Mouse (Mus musculus) testis, adult 2 months (tissue): ENCODE measurements at regions not wholly inside any gene's neighbourhood (a gene's known extent, or its start where the extent isn't known, plus 50 kb on each side); places are given as distances from the start of the nearest gene placed in this dataset.

Source experiments
- H3K27ac ChIP-seq: fragments of 200-500 bp; 2 replicates; pipeline ENCODE4 v1.5.1; 2012; ENCODE audit warnings: low read depth, low read length; ENCODE audit not compliant: control insufficient read depth, insufficient read depth
- H3K27me3 ChIP-seq: fragments of 200-500 bp; 2 replicates; pipeline ENCODE4 v1.6.1; 2012; ENCODE audit warnings: mild to moderate bottlenecking, low read length, moderate library complexity; ENCODE audit not compliant: control insufficient read depth, insufficient read depth
- H3K36me3 ChIP-seq: fragments of 200-500 bp; 2 replicates; pipeline ENCODE4 v1.6.1; 2012; ENCODE audit warnings: mild to moderate bottlenecking, low read length; ENCODE audit not compliant: control insufficient read depth, insufficient read depth
- H3K4me1 ChIP-seq: fragments of 200-500 bp; 2 replicates; pipeline ENCODE4 v1.6.1; 2012; ENCODE audit warnings: low read length; ENCODE audit not compliant: control insufficient read depth, insufficient read depth
- H3K4me3 ChIP-seq: fragments of 200-500 bp; 2 replicates; pipeline ENCODE4 v1.5.1; 2012; ENCODE audit warnings: low read depth, mild to moderate bottlenecking, low read length, moderate library complexity, mixed read lengths; ENCODE audit not compliant: control insufficient read depth
- CTCF ChIP-seq: fragments of 200-500 bp; IDR thresholded peaks from 2 replicates; pipeline ENCODE4 v1.5.1; 2012; ENCODE audit warnings: low read depth, mild to moderate bottlenecking, inconsistent platforms, low read length, moderate library complexity; ENCODE audit not compliant: control insufficient read depth, insufficient read depth, insufficient replicate concordance
- POLR2A ChIP-seq: fragments of 200-500 bp; IDR thresholded peaks from 2 replicates; pipeline ENCODE4 v1.6.1; 2012; ENCODE audit warnings: low read depth, mild to moderate bottlenecking, inconsistent platforms, low read length, moderate library complexity; ENCODE audit not compliant: control insufficient read depth

GRCm38 (mm10) chr1:77081660-77082059 is 433.2 kb downstream of the Epha4 start:
- H3K4me3 ChIP-seq = no peak overlapping the region
- H3K27ac ChIP-seq = no peak overlapping the region
- H3K27me3 ChIP-seq = no peaks in the 10 kb centered on the region
- H3K36me3 ChIP-seq = no peaks in the 10 kb centered on the region
- no peak for TF ChIP-seq CTCF
- TF ChIP-seq POLR2A = no peak
- H3K4me1 ChIP-seq = no peaks in the 10 kb centered on the region; the same call in 1 of the 2 replicates

- no peaks in the 10 kb centered on the region; the same call in 1 of the 2 replicates for H3K4me1 ChIP-seq
- no peaks in the 10 kb centered on the region for H3K27me3 ChIP-seq
- H3K27ac ChIP-seq = no peak overlapping the region
- no peak overlapping the region for H3K4me3 ChIP-seq
- TF ChIP-seq CTCF = no peak
- no peak for TF ChIP-seq POLR2A
- no peaks in the 10 kb centered on the region for H3K36me3 ChIP-seq
Observed at GRCm38 (mm10) chr1:77082410-77082809, 432.5 kb downstream of the Epha4 start.

- Histone ChIP-seq H3K27ac (no peak overlapping the region), H3K36me3 (no peaks in the 10 kb centered on the region), H3K27me3 (no peaks in the 10 kb centered on the region), H3K4me3 (no peak overlapping the region), H3K4me1 (no peaks in the 10 kb centered on the region)
- TF ChIP-seq CTCF (no peak), POLR2A (no peak)
Observed at GRCm38 (mm10) chr1:77093551-77093950, 421.3 kb downstream of the Epha4 start.

- H3K27ac ChIP-seq = no peak overlapping the region
- H3K4me1 ChIP-seq = 0 out of 2 replicates have a peak, but pooled peaks cover 4% of the 10 kb centered on the region
- no peaks in the 10 kb centered on the region for H3K27me3 ChIP-seq
- H3K36me3 ChIP-seq = no peaks in the 10 kb centered on the region
- TF ChIP-seq POLR2A (no peak), CTCF (no peak)
- no peak overlapping the region for H3K4me3 ChIP-seq
Observed at GRCm38 (mm10) chr1:77101726-77102272, 413.1 kb downstream of the Epha4 start.

- Histone ChIP-seq H3K27ac (no peak overlapping the region), H3K4me1 (0 out of 2 replicates have a peak, but pooled peaks cover 4% of the 10 kb centered on the region), H3K27me3 (no peaks in the 10 kb centered on the region), H3K36me3 (no peaks in the 10 kb centered on the region), H3K4me3 (no peak overlapping the region)
- TF ChIP-seq POLR2A (no peak), CTCF (no peak)
Observed at GRCm38 (mm10) chr1:77102421-77103133, 412.3 kb downstream of the Epha4 start.

- no peak overlapping the region for H3K27ac ChIP-seq
- no peak overlapping the region for H3K4me3 ChIP-seq
Observed at GRCm38 (mm10) chr1:77109861-77110785, 404.8 kb downstream of the Epha4 start.

GRCm38 (mm10) chr1:77128411-77128810 is 386.5 kb downstream of the Epha4 start:
- Histone ChIP-seq H3K36me3 (no peaks in the 10 kb centered on the region), H3K4me1 (no peaks in the 10 kb centered on the region), H3K4me3 (no peak overlapping the region), H3K27ac (no peak overlapping the region), H3K27me3 (no peaks in the 10 kb centered on the region)
- TF ChIP-seq POLR2A (no peak), CTCF (no peak)

More at GRCm38 (mm10) chr1:77109861-77110785, 404.8 kb downstream of the Epha4 start:
- no peaks in the 10 kb centered on the region for H3K4me1 ChIP-seq
- TF ChIP-seq POLR2A (no peak), CTCF (no peak)
- no peaks in the 10 kb centered on the region for H3K27me3 ChIP-seq
- H3K36me3 ChIP-seq = no peaks in the 10 kb centered on the region
